Mouse (Mus musculus): Measurements from ENCODE around the gene Btnl2. TPM values are rescaled to one million over a fixed set of nuclear protein-coding genes. Genes with fewer than 3 reads are reported as not detected.
"Not testable (repeated sequence)": the region's sequence is repeated elsewhere in the genome, so short reads cannot be mapped to it uniquely, and the experiment has no call there.

Gene Btnl2
- under 1 TPM; 0.13 to 0.25 TPM for total RNA-seq (2021)
- long read RNA-seq, experiment 1, partial matches to known transcripts = 1 of 1 reads
- long read RNA-seq, experiment 1, other reads (novel, unspliced or antisense) = 0 of 1 reads
- long read RNA-seq, experiment 2 = 0 reads

GRCm38 (mm10) chr17:34354539-34354938 is at the start of gene Btnl2:
Gene Btnl2, plus strand, starts transcription at chr17:34354822.
- no peak for DNase-seq
- intact Hi-C loops (cut with DNase I) = no loop called here

- peak; percentile 39 to 66 for DNase-seq
- intact Hi-C loops (cut with DNase I) = no loop called here
These were observed 49.1 kb upstream of the Btnl2 start, which contains the start of gene H2-Eb1 for GRCm38 (mm10) chr17:34305380-34306030. Gene H2-Eb1, plus strand, starts transcription at chr17:34305867.

- intact Hi-C loops (cut with DNase I) = no loop called here
These were observed 48.2 kb upstream of the Btnl2 start for GRCm38 (mm10) chr17:34306407-34306806.

GRCm38 (mm10) chr17:34307216-34307615 is 47.4 kb upstream of the Btnl2 start:
- DNase-seq = no peak
- intact Hi-C loops (cut with DNase I) = no loop called here

More at GRCm38 (mm10) chr17:34306407-34306806, 48.2 kb upstream of the Btnl2 start:
- DNase-seq = no peak

- intact Hi-C loops (cut with DNase I) = no loop called here
These were observed 46.5 kb upstream of the Btnl2 start for GRCm38 (mm10) chr17:34308161-34308560.

GRCm38 (mm10) chr17:34309225-34309624 is 45.4 kb upstream of the Btnl2 start:
- intact Hi-C loops (cut with DNase I) = no loop called here
- no peak for DNase-seq

More at GRCm38 (mm10) chr17:34308161-34308560, 46.5 kb upstream of the Btnl2 start:
- DNase-seq = no peak

GRCm38 (mm10) chr17:34309683-34310385 is 44.8 kb upstream of the Btnl2 start:
- intact Hi-C loops (cut with DNase I) = no loop called here
- peak; percentile 35 to 40 for DNase-seq

- intact Hi-C loops (cut with DNase I); DNase-seq: not testable (repeated sequence)
These were observed 44.1 kb upstream of the Btnl2 start for GRCm38 (mm10) chr17:34310526-34310925.

- DNase-seq = no peak
- intact Hi-C loops (cut with DNase I) = loop anchor here (2.0 kb wide), 1 partner anchor 61 kb away; no protein-coding TSS in a partner anchor
These were observed 42.4 kb upstream of the Btnl2 start for GRCm38 (mm10) chr17:34312185-34312584.

- intact Hi-C loops (cut with DNase I) = loop anchor here (2.0 kb wide), 1 partner anchor 63 kb away; no protein-coding TSS in a partner anchor
- DNase-seq = peak; percentile 61 to 67
These were observed 41.2 kb upstream of the Btnl2 start for GRCm38 (mm10) chr17:34313393-34313792.

- intact Hi-C loops (cut with DNase I) = no loop called here
- no peak for DNase-seq
These were observed 40.3 kb upstream of the Btnl2 start for GRCm38 (mm10) chr17:34314286-34314685.

GRCm38 (mm10) chr17:34315512-34315911 is 39.1 kb upstream of the Btnl2 start:
- no peak for DNase-seq
- intact Hi-C loops (cut with DNase I) = no loop called here

GRCm38 (mm10) chr17:34316697-34317096 is 37.9 kb upstream of the Btnl2 start:
- intact Hi-C loops (cut with DNase I) = no loop called here
- DNase-seq = no peak

- intact Hi-C loops (cut with DNase I) = no loop called here
- no peak for DNase-seq
These were observed 37.3 kb upstream of the Btnl2 start for GRCm38 (mm10) chr17:34317275-34317674.

GRCm38 (mm10) chr17:34325436-34325835 is 29.2 kb upstream of the Btnl2 start, which contains the start of gene H2-Eb2:
Gene H2-Eb2, plus strand, starts transcription at chr17:34325665.
- intact Hi-C loops (cut with DNase I) = no loop called here
- DNase-seq = no peak

GRCm38 (mm10) chr17:34326373-34326772 is 28.2 kb upstream of the Btnl2 start:
- no peak for DNase-seq
- intact Hi-C loops (cut with DNase I) = no loop called here

GRCm38 (mm10) chr17:34329807-34330206 is 24.8 kb upstream of the Btnl2 start:
- intact Hi-C loops (cut with DNase I) = no loop called here
- no peak for DNase-seq

GRCm38 (mm10) chr17:34331200-34331599 is 23.4 kb upstream of the Btnl2 start:
- DNase-seq = no peak
- intact Hi-C loops (cut with DNase I) = no loop called here

- intact Hi-C loops (cut with DNase I) = no loop called here
- DNase-seq = no peak
These were observed 13.8 kb upstream of the Btnl2 start for GRCm38 (mm10) chr17:34340619-34341402.

GRCm38 (mm10) chr17:34344882-34345281 is 9.7 kb upstream of the Btnl2 start:
- DNase-seq = no peak
- intact Hi-C loops (cut with DNase I) = loop anchor here (5.0 kb wide), 1 partner anchor 93 kb away; no protein-coding TSS in a partner anchor
